Mouse (Mus musculus): Measurements from ENCODE around the gene Rbm43.
"Not testable (repeated sequence)": the region's sequence is repeated elsewhere in the genome, so short reads cannot be mapped to it uniquely, and the experiment has no call there.

Gene Rbm43

GRCm38 (mm10) chr2:51912740-51913139 is 22.2 kb downstream of the Rbm43 start:
- no peak for DNase-seq (ENCODE audit: low spot score)

- DNase-seq (ENCODE audit: low spot score) = no peak
Measured at GRCm38 (mm10) chr2:51911864-51912263, 23.1 kb downstream of the Rbm43 start.

- no peak for DNase-seq (ENCODE audit: low spot score)
Measured at GRCm38 (mm10) chr2:51907538-51908110, 27.3 kb downstream of the Rbm43 start.

GRCm38 (mm10) chr2:51905637-51906036 is 29.3 kb downstream of the Rbm43 start:
- DNase-seq (ENCODE audit: low spot score) = no peak

GRCm38 (mm10) chr2:51892411-51892901 is 42.5 kb downstream of the Rbm43 start:
- DNase-seq (ENCODE audit: low spot score) = no peak

- DNase-seq (ENCODE audit: low spot score) = no peak
Measured at GRCm38 (mm10) chr2:51890961-51891360, 44.0 kb downstream of the Rbm43 start.

GRCm38 (mm10) chr2:51890139-51890538 is 44.8 kb downstream of the Rbm43 start:
- not testable (repeated sequence) for DNase-seq (ENCODE audit: low spot score)

- DNase-seq (ENCODE audit: low spot score) = no peak
Measured at GRCm38 (mm10) chr2:51880143-51880542, 54.8 kb downstream of the Rbm43 start.

Measured in retina, embryonic 14.5 days (tissue).